Mouse (Mus musculus) CH12F3 (cell line): ENCODE measurements around the gene Sparcl1.

Source experiments
- in situ Hi-C: fragments of 300-500 bp; cut with MboI; formaldehyde crosslinking; loops from 2 replicates; pipeline ENCODE4 v1.14.3; 2020; ENCODE audit warnings: low sequenced_read_pairs

The Sparcl1 gene

DNA sequence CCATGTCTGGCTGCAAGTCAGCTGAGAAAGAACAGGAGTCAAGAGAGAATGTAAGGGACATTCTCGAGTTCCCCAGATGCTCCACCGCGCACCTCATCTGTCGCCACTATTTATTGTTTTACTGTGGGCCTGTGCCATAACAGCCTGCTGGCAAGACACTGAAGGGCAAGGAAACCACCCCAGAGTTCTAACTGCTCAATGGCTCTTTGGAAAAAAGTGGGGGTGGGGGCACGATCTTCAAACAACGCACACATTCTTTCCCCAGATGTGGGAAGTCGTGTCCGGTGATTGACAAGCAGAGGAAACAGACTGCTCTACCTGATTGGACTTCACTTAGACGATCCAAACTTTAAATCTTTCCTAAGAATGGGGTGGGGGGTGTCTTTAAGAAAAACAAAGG is 1.5 kb downstream of the Sparcl1 start:
- in situ Hi-C loops = no loop called here

DNA sequence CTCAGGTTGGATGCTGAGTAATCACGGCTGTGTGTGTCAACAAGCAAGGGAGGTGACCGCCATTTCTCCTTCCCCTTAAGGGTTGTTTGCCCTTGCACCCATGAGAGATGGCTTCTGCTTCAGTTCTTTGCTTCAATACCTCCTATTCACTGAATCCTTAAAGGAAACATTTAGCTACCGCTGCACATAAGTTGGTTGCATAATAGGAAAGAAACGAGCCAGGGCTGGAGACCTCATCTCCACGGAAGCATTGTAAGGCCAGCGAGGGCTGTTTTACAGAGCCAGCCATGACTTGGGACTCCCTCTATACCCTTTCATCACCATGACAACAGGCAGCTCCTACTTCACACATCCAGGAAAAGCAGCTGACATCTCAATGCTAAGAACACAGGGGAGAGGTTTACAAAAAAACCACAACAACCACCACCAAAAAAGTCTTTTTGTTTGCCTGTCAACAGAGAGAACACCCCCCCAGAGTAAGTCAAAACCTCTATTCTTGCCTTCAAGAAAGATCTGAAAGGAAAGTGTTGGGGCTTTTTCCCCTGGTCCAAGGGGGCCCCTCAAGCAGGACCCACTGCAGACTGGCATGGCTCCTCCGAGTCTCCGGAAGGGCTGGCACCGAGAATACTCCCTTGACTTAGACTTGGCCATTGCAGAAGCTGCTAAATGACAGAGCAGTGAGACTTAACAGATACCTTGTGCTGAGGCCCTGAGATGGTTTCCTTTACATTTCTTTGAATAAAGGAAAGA is 3.2 kb downstream of the Sparcl1 start:
- in situ Hi-C loops = no loop called here

DNA sequence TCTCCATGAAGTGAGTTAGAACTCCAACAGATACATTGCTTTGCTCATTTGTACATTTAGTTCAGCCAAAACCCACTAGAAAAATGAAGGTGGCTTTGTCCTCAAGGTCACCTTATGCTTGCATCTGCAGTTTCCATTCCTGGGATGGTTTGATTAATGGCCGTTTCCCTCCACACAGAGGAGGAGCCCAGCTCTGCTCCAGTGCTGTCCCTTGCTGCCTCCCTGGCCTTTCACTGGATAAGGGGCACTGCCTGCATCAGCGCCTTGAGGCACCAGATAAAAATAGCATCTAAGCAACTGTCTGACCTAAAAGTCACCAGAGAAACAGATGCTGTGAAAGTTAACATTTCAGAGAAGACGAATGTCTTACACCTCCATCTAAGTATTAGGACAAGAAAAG is 4.0 kb downstream of the Sparcl1 start:
- in situ Hi-C loops = no loop called here

DNA sequence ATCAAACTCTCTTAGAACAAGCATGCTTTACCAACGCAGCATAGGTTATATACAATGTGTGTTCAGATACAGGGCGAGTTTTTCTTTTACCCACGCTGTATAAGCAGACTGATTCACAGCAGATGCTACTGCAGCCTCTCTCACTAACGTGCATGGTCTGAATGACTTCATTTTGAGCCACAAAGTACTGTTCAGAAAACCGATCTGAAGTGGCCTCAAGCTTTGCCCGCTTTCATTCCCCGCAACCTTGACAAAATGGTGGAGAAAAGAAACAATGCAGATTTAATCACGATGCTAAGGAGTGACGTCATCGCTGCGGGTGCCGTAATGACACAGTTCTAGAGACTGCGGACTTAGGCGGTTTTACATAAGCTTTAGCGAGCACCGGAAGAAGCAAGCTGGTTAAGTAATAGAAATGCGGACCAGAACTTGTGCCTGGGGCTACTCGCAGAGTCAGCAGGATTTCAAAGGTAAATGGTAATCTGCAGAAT is 4.6 kb downstream of the Sparcl1 start:
- in situ Hi-C loops = no loop called here

DNA sequence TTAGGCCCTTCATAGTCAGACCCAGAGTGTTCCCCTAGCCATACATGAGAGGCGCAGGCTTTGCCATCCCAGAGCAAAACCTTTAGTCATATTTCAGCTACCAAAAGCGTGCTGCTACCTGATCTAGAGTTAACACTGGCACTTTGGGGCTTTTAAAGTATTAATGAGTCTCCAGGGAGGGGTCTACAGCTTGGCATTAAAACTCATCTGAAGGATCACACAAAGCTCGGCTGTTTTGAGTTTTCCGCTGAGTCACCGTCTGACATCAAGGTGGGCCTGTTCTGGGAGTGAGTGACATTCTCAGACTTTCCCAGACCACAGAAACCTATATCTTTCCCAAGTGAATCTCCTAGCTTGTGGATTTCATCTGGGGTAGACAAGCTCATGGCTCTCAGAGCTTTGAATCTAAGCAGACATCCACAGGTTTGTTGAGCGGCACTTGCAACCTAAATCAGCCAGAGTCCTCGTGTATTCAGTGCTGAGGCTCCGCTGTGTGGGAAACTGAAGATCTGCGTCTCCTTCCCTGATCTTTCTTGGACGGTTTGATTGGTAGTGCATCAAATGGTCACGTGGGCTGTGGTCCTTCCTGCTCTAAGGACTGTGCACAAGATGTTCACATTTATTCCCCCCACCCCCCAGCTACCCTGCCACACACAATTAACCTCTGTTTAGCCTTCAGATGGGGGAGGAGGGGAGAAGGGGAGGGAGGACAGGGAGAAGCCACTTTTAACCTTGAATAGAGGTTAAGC is 5.2 kb downstream of the Sparcl1 start:
- in situ Hi-C loops = no loop called here

DNA sequence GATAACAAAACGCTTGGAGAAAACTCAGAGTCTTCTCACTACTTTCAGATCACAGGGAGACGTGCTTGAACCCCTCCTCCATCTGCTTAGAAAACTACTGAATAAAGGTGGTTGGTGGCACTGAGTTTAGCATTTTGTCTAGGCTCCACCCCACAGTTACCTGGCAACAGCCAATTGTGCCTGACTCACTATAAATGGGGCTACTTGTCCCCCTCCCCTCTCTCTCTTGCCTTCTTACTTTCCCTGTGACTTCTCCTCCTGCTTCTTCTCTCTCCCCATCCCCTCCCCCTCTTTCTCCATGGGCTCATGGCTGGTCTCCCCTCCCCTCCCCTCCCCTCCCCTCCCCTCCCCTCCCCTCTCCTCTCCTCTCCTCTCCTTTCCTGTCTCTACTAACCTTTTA is 9.4 kb downstream of the Sparcl1 start:
- in situ Hi-C loops = no loop called here

DNA sequence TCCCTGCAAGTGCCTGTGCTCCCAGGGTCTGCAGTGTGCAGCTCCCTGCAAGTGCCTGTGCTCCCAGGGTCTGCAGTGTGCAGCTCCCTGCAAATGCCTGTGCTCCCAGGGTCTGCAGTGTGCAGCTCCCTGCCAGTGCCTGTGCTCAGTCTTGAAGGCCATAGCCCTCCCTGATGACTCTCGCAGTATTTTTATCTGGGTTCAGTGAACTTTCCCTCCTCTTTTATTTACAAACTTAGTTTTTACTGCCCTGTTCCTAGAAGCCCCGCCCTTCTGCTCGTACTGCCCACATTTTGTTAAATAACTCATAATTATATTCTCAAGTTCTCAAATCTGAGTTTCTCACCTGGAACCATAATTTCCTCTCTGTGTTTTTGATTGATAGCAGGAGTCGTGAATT is 10.4 kb downstream of the Sparcl1 start:
- in situ Hi-C loops = no loop called here

DNA sequence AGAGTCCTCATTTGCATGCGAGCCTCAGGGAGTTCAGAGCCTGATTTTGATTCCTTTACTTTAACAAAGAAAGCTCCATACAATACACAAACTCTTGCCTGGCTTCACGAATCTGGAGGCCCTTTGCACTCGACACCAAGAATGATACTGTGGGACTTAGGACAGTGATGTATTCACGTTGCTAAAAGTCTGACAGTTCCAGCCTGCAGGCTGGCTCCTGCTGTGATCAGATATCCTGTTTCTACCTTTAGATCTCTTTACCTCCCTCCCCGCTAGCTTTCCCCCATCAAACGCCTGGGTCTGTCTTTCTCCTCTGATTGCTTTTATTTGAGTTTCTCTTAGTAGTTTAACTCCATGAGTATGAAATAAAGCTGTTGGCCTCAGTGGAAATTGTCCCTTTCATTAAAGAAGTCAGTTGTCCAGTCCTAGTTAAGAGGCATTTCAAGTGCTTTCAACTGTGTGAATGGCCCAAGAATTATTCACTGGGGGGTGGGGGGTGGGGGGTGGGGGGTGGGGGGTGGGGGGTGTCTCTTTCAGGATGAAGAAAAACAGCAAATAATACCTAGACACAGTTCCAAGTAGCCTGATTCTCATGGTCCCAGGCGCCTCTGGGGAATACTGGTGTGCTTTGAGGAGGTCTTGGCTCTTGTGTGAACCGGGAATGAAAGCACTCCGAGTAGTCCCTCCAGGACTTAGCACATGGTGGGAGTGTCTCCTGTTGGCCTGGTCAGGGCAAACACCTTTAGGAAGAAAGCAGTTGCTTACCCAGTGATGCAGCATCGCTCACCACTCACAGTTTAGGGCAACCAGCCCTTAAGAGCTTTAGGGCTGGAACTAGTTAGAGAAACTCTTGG is 11.6 kb downstream of the Sparcl1 start:
- in situ Hi-C loops = no loop called here

DNA sequence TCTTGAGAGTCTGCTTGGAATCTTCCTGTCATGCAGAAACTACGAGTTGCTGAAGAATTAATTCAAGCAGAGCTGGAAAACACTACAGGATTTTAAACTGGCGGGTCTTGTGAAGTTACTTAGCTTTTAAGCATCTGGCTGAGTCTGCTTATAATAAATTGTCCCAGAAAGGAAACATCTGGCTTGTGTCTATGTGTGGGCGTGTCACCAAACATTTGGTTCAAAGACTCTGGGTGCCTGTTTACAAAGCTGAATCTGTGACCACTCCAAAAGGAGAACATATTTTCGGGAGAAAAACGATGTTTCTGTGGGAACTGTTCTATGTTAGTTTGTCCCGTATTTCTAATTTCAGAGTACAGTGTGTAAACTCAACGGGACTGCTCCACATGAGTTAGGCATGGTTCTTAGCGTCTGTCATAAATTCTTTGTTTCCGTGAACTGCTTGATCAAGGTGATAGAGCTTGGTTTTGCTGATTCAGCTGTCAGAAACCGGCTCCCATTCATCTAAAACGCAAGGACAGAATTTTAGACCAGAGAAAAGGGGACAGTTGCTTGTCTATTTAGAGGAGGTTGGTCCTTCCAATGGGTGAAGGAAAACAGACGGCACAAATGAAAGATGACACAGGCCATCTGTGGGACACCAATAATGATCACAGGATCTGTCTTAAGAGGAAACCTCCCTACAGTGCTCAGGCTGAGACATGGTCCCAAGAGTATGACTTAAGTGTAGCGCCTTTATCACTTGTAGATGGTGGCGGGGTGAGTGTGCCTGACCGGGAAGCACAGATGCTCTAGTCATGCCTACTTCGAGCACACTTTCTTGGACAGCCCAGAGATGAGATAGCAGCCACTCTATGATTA is 17.2 kb downstream of the Sparcl1 start:
- in situ Hi-C loops = no loop called here

DNA sequence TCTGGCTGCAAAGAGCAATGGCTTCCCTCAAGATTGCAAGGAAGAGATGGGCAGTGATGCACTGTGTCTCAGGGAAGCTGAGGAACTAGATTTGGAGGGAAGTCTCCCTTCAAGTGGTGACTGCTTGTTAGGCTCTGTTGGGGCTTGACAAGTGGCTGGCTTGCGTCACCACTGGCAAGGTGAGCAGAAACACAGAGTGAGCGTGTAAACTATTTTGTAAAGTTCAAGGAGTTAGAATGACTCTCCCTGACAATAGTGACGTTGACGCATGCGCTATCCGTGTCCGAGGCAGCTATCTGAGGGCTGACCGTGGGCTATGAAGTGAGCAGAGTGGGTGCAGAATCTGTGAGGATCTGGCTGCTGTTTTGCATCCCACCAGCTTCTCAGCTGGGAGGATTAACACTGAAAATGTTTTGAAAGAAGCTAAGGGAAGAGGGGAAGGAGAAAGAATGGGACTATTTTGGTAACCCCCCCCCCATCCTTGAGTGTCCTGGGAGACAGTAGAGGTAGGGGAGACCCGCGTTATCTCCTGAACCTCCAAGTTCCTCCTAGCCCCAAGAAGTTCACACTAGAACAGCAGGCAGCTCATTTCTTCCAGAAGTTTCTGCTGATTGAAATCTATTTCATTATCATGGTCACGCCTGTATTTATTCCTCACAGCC is 18.0 kb downstream of the Sparcl1 start:
- in situ Hi-C loops = no loop called here

DNA sequence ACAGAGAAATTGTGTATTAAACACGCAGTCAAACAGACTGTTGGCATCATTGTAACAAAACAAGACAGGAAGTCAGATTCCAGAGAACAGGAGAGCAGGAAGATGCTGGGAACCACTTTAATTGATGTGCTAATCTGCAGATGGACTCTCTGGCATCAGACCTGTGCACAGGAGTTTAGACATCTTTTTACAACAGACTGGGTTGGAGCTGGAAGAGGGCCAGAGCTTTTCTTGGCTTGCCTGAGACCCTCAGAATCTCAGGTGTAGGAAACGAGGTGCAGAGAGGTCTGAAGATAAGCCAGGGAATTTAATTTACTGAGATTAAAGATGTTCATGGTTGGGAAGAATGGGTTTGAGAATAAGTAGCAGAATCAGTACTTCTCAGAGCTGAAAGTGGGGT is 23.8 kb downstream of the Sparcl1 start:
- in situ Hi-C loops = no loop called here

DNA sequence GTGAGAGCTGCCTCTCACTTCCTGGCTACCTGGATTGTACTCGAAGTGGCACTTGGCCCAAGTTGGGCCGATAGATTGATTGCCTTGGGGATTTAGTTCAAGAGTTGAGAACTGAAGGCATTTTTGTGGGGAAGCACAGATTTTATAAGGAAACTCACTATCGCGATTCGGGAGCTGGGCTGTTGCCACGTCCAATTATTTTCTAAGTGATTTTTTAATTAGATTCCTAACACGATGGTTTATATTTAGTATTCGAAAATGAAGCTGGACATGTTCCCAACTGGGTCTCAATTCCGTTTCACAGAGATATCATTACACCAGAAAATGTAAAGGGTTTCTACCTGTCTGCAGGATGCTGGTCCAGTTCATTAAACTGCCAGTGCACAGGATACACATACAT is 28.2 kb downstream of the Sparcl1 start:
- in situ Hi-C loops = no loop called here

DNA sequence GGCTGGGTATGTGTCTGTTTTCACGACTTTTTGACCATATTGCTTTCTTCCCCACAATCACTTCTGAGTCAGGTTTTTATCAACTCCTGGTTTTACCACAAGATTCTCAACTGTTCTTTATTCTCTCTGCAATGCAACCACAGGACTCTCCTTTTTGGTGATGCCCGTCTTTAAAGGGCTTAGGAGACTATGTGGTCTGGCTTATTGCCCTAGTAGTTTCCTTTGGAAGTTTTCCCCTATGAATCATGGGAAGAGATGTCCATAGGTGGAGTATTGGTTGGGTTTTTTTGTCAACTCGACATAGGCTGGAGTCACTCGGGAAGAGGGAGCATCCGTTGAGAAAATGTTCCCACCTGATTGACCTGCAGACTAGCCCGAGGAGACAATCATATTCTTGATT is 32.8 kb downstream of the Sparcl1 start:
- in situ Hi-C loops = no loop called here

DNA sequence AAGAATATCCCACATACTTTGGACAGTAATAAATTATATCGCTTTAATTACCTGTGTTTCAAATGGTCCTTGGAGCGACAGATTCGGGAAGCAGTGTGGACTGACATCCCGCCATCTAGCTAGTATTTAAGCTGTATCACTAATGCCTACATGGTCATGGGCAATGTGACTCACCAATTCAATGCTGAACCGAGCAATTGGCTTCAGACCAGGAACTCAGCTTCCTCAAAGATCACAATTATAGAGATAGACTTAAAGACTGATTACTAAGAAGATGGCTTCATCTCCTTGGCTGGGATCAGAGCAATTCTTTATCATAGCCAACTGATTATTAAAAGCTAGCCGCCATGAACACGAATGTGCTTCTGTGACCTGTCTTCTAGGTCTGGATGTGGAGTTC is 36.0 kb downstream of the Sparcl1 start, which contains the start of gene Gm17660:
Gm17660 (minus strand) TSS at position 101 of the 400 bp plus-strand sequence.
- in situ Hi-C loops = no loop called here

DNA sequence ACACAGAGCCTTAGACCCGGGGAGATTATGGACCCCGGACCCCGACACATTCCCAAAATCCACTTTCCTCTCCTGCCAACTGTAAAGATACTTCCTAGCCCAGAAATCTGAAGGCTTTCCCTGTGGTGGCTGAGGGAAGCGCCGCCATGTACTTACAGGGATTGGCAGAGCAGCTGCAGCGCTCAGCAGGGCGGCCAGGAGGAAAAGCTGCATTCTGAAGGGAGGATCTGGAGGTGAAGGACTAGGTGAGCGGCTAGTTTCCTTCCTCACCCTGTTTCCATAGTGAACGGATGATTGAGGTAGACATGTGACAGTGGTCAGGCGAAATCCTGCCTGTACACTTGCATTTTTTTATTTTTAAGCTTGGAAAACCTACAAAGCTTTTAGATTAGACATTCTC is 37.2 kb downstream of the Sparcl1 start:
- in situ Hi-C loops = no loop called here

DNA sequence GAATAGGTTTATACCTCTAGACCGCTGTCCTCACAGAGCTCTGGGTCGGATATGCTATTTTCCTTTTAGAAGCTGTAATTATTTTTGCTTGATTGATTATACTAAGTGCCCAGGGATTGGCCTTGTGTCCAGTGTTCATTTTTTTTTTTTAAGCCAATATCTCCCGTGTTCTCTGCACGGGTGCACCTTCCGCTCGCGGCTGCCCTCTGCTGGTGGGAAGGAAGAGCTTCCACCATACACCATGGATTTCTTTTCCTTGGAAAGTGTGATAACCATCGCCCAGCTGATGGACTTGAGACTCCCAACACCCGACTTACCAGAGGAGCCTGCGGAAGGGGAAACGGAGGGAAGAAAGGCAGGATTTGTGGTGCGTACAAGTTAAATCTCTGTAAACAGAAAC is 39.1 kb downstream of the Sparcl1 start:
- in situ Hi-C loops = no loop called here

DNA sequence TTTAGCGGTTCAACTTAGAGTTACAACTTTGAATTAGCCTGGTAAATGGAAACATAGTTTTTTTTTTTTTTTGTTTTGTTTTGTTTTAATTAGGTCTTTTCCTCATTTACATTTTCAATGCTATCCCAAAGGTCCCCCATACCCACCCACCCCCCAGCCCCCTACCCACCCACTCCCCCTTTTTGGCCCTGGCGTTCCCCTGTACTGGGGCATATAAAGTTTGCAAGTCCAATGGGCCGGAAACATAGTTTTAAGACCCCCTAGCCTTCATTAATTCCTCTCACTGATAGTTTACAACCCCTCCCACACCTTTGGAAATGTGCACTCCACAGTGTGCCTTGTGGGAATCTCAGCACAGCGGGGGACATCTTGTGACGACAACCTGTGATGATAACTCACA is 39.9 kb downstream of the Sparcl1 start:
- in situ Hi-C loops = no loop called here

DNA sequence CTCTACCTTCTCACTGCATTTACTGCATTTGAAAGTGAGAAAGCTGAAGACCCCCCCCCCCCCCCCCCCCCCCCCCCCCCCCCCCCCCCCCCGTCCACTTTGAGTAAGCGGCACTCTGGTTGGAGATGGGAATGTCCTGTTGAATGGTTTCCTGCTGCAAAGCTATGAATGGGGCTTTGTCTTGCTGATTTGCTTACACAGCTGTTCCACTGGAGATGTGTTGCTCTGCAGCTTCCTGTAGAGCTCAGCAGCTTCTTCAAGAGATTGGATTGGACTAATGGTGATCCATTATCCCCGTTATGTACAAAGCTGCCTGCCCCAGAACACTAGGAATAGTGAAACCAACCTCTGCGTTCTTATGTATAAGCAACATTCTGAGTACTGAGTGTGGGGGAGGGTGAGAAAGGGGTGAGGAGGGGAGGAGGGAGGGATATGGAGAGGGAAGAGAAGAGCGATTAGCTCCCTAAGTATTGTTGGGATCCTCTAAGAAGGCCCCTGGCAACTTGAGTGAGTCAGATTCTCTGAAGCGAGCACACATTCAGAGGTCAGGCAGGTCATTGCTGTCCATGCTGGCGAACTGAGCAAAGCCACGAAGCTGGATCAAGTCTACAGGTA is 41.2 kb downstream of the Sparcl1 start:
- in situ Hi-C loops = no loop called here

DNA sequence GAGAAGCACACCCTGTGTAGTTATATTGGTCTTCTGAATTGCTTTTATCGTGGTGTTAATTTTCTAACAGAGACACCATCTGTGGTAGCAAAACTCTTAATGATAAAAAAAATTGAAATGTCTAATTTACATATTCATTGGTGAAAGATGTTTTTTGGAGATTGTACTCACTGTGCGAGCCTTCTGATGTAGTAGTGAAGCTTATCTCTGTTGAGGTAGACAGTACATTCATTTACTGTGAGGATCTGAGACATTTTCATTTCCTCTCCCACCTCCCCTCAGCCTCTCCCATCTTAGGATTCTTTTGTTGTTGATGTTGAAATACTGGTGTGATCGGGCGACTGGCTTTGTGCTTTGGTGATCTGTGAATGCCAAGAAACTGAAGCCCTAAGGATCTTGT is 42.5 kb downstream of the Sparcl1 start:
- in situ Hi-C loops = no loop called here

DNA sequence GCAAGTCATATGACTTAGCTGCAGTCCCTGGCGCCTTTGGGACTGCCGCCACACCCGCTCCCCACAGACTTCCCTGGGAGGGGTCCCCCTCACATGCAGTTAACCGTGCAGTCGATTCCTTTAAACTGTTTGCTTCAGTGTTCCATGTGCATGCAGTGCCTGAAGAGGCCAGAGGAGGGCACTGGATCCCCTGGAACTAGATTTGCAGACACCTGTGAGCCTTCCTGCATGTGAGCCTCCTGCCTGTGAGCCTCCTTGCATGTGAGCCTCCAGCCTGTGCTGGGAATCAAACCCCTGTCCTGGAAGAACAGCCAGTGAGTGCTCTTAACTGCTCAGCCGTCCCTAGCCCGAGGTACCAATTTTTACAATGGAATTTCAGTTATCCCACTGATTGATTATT is 44.8 kb downstream of the Sparcl1 start:
- in situ Hi-C loops = no loop called here
